Mouse (Mus musculus) heart, adult 2 months (tissue): ENCODE results near the gene Gbp3.

Source experiments
- CTCF ChIP-seq: fragments of 200-600 bp; IDR thresholded peaks from 2 replicates; pipeline ENCODE4 v1.8.1; 2022; ENCODE audit warnings: antibody characterized with exemption, mild to moderate bottlenecking, moderate library complexity
- EP300 ChIP-seq: fragments of 200-500 bp; IDR thresholded peaks from 2 replicates; pipeline ENCODE4 v1.6.1; 2011; ENCODE audit warnings: low read depth, low read length, control low read depth; ENCODE audit not compliant: insufficient read depth
- POLR2A ChIP-seq: fragments of 200-500 bp; IDR thresholded peaks from 2 replicates; pipeline ENCODE4 v1.6.1; 2011; ENCODE audit warnings: mild to moderate bottlenecking, low read depth, low read length, control low read depth; ENCODE audit not compliant: insufficient read depth

DNA sequence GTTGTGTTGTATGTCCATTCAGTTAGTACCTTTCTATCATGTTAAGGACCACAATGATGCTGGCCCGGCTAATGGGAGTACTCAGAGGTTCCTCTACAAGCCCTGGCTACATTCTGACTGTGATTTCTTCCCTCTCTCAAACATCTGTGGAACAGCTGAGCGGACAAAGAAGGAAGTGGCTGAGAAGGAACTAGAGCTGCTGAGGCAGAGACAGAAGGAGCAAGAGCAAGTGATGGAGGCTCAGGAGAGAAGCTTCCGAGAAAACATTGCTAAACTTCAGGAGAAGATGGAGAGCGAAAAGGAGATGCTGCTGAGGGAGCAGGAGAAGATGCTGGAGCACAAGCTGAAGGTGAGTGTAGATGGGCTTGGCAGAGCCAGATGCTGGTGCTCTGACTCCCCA, 10.9 kb downstream of the Gbp3 start:
- TF ChIP-seq CTCF (no peak), POLR2A (no peak), EP300 (no peak)
